ENCODE assay signal across 14 mouse cellular contexts in the genomic region with DNA sequence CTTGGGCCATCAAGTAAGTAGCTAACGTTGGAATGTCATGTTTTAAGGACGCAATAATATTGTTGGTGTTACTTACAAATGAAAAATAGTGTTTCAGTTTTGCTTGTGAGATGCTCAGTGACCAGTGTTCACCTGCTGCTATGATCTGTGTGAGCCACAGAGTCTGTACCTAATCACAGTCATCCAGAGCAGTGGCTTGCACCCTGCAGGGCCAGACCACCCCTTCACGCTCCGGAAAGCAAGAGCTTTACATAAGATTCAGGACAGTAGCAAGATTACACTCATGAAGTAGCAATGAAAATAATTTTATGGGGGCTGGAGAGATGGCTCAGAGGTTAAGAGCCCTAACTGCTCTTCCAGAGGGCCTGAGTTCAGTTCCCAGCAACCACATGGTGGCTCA.
"Had no signal": no experiment of that assay in that cellular context is flagged by ENCODE, and none has a peak within 500 bp of the region (broad histone marks: within the 10 kb centered on the region; RNA-seq: fewer than 3 reads in every experiment).

No protein-coding gene starts in this region.

- H3K4me3 ChIP-seq: lung, embryonic 15.5 days; megakaryocyte, embryonic 14.5 days; midbrain, embryonic 12.5 days; neural tube, embryonic 12.5 days had no signal

- H3K27ac ChIP-seq: lung, embryonic 15.5 days; macrophage; midbrain, embryonic 12.5 days; neural tube, embryonic 12.5 days had no signal

- DNase-seq: liver, postnatal 0 days; lung, adult 2 months; lung, postnatal 14 days; lung, postnatal 36 days; midbrain, embryonic 14.5 days; right cerebral cortex, postnatal 14 days; thymus, adult 18-20 months; thymus, postnatal 14 days; thymus, postnatal 36 days had no signal
